Mouse (Mus musculus) left cerebral cortex, postnatal 36 days (tissue): ENCODE results near the gene Hpn. TPM values are rescaled to one million over a fixed set of nuclear protein-coding genes. Genes with fewer than 3 reads are reported as not detected.
A peak's percentile ranks its signal among the peaks of the same experiment; 100 is the strongest.

Experiments used
- DNase-seq, 2 experiments: peaks; one replicate each; pipeline ENCODE4 v3.0.0; 2021 to 2022; ENCODE audit warnings: low spot score in 2 of 2, mixed read lengths in 1 of 2
- intact Hi-C: fragments of 180-260 bp; cut with DNase I; formaldehyde crosslinking; loops from one replicate; pipeline ENCODE4 v1.15.1; 2025
- total RNA-seq, 2 experiments: library from RNA; stranded (reverse); gene quantifications; 2 replicates each; pipeline ENCODE4 v1.2.3; 2021

The Hpn gene
- total RNA-seq, 2 experiments from 2014 or later, result 2.1 to 4.5 TPM

DNA sequence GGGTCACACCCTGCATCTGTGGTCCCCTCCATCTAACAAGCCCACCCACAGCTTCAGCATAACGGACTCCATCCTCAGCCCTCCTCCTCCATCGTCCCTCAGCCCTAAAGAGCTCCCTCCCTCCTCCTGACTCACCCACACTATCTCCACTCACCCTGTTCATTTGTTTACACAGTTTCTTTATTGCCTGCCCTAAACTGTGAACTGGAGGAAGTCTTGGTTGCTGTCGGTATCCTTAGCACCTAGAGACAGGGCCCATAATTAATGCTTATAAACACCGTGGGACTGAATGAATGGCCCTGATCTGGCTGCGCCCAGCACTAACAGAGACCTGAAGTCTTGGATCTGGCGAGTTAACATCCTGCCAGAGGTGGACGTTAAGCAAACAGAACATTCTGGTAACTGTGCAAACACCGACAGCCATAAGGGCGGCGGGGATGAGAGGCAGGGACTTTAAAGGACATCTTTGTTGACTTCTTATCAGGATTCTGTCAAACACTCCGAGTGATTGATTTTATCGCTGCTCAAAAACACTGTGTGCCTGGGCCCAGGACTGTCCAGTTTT, 30.6 kb upstream of the Hpn start:
- no peak for DNase-seq
- intact Hi-C loops, result no loop called here

DNA sequence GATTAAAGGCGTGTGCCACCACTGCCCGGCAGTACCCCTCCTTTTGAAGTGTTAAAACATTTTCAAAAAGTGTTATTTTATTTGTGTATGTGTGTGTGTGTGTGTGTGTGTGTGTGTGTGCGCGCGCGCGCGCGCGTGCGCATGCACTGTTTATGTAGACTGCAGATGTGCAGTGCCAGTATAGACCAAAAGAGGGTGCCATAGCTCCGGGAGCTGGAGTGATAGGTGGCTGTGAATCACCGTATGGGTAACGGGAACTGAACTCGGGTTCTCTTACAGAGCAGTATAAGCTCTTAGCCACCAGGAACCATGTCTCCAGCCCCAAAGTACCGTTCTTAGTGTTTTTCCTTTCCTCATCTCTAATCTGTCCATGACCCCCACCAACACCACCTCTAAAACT, 29.8 kb upstream of the Hpn start:
- intact Hi-C loops, result no loop called here
- DNase-seq, result no peak

DNA sequence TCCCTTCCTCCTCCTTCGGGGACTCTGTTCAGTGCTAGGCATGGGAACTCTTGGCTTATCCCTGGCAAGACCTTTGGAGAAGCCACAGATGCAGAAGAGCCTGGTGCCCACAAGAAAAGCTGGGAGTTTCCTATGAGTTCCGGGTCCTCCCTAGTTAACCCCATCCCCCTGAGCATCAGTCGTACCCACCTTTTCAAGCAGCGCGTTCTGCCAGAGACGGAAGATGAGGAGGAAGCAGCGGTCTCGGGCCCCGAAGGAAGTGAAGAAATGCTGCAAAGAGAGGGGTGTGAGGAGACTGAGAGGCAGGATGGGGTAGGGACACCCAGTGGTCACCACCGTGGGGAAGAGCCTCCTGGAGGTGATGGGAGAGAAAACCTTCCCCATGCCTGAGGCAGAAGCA, 25.9 kb upstream of the Hpn start:
- DNase-seq, result no peak
- intact Hi-C loops, result no loop called here

DNA sequence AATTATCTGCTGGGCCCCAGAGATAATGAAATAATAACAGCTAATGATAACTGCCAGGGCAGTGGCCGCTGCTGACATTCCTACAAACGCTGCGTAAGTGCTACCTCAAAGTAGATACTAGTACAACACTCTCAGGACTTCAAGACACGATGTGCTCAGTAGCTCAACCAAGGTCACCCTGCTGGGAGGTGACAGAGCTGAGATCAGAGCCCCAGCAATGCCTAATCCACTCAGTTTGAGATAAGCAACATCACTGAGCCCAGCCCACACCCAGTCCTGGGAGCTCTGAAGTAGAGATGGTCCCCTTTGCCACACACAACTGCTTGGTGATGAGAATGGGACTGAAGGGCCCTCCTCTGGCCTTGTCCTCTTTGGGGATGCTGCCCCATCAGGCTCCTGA, 25.2 kb upstream of the Hpn start:
- intact Hi-C loops, result no loop called here
- no peak for DNase-seq

DNA sequence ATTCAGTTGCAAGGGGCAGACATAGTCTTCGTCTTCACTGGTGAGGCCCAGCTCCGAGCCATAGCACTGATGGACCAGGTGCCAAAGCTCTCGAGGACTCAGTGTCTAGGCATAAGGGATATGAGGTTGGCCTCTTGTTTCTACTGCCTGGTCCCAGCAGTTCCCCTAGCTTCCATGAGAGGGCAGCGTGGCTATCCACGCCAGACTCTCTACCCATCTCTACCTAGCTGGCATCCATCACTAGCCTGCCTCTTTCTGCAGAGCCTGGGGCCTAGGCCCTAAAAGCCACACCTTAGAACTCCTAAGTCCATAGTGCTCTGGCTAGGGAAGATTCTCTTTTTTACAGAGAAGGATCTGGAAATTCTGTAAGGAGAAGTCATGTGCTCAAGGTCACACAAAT, 24.7 kb upstream of the Hpn start:
- intact Hi-C loops, result no loop called here
- DNase-seq, result peak in 1 of 2 experiments; percentile 63

DNA sequence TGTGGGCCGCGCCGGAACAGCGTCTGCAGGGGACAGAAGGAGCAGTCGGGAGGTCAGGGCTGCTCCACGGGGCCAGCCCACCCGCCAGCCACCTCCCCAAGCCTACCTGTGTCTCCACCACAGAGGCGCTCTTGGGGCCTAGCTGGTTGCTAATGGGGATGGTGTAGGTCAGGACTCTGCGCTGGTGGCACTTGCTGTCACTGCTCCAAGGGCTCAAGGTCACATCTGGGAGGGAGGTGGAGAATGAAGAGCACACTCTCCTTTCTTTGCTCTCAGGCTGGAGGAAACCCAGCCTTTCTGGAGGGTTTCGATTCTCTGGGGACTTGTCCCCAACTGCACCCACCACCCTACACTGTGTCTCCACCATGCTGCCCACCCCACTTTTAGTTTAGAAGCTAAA, 20.6 kb upstream of the Hpn start:
- no peak for DNase-seq
- intact Hi-C loops, result no loop called here

DNA sequence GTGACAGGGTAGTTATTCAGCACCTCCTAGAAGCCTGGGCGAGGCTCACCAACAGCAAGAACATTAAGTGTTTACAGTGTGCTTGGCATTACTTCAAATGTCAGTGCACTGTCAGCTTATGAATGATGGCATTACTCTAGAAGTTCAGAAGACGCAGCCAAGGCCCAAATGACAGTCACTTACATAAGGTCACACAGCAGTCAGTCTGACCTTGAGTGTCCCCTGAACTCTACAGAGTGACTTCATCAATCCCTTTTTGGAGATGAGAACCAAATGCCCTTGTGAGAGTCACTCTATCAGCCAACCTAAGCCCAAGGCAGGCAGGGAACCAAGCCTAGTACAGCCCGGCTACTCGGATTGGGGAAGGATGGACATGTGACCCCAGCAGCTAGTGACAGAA, 16.8 kb upstream of the Hpn start:
- DNase-seq, result no peak
- intact Hi-C loops, result loop anchor here (5.0 kb wide), 1 partner anchor 45 kb away; no protein-coding TSS in a partner anchor

DNA sequence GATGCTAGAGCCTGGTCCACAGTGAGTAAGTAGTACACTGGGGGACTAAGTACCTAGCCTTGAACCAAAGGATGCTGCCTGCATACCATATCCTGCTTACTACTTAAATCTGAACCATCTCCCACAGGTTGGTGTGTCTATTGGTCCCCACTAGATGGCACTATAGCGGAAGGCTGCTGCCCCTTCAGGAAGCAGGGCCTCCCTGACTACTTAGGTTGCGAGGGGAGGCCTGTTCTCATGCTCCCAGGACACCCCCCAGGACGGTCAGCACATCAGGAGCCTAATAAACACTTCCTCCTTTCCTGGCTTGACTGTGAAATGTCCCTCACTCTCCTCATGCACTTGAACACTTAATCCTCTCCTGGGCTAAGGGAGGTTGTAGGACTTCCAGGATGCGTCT, 15.8 kb upstream of the Hpn start:
- peak in 1 of 2 experiments; percentile 44 for DNase-seq

DNA sequence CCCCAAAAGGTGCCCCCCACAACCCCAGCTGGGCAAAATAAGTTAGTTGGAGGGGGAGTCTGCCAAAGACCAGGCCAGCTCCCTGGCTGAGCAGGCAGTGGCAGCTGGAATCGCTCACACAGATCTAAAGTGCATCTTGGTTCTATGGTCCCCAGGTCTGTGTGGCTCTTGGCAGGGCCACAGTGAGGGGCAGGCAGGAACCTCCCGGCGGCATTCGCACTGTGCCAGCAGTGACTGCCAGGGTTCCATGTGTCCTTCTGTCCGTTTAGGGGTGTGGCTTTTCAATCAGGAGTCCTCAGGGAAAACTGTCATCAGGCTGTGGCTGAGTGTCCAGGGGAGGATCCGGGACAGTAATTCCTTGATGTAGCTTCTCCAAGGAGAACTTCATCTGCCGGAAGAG, 15.1 kb upstream of the Hpn start:
- DNase-seq, result no peak
- intact Hi-C loops, result loop anchor here (5.0 kb wide), 1 partner anchor 47 kb away; no protein-coding TSS in a partner anchor

More for the DNA sequence above, 15.8 kb upstream of the Hpn start:
- intact Hi-C loops, result loop anchor here (5.0 kb wide), 1 partner anchor 46 kb away; no protein-coding TSS in a partner anchor

DNA sequence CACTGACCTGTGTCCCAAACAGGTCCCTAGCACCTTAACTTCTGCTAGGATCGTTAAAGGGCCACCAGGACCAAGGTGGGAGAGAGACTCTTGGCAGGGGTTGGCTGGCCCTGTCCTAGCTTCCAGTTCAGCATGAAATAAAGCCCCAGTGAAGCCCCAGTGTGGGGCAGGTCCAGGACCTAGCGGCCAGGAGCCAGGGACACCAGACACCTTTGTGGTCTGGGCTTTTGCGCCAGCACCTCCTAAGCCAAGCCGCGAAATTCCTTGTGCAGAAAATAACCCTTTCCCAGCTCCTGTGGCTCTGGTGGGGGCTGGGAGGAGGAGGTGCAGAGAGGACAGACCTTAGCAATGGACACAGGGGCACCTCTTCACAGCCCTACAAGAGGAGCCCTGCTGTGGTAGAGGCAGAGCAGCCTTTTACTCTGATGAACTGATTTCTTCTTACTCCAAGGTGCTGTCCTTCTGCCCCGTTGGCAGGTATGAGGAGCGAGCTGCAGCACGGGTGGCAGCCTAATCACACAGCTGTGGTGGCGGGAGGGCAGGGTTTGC, 13.1 kb upstream of the Hpn start:
- no peak for DNase-seq
- intact Hi-C loops, result no loop called here

DNA sequence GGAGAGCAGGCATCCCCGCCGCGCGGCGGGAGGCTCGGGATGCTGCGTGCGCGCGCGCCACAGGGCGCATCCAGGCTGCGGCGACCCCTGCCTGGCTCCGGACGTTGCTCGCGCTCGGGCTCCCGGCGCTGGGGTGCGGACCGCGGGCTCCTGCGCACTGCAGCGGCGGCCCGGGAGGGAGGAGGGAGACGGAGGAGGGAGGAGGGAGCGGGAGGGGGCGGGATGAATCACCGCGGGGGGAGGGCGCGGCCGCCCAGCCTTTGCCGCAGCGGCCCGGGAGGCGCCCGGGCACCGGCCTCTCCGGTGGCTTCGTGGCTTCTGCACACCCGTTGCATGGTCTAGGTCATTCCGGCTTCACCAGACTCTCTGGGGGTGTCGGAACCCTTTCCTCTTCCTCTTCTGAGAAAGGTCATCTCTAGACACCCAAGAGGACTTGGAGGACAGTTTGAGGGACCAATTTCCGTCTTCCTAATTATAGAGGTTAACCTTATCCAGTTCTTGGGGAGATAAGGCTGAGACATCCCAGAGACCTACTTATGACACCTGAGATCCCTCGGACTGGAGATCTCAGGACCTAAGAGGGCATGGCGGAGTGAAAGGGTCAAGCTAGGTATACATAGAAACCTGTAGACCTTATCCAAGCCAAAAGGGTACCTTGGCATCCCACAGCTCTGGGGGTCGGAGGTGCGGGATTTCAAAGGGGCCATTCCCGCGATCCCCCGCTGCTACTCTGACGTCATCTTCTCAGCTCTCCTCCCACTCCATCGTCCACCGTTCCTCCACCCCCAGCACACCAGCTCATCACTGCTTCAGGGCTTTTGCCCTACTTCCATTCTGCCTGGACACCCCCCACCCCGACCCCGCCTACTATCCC, 12.0 kb upstream of the Hpn start, which contains the start of gene Scn1b:
Scn1b (minus strand) TSS at position 153 of the 874 bp plus-strand sequence.
- intact Hi-C loops, result no loop called here
- DNase-seq, result peak; percentile 68 to 82

DNA sequence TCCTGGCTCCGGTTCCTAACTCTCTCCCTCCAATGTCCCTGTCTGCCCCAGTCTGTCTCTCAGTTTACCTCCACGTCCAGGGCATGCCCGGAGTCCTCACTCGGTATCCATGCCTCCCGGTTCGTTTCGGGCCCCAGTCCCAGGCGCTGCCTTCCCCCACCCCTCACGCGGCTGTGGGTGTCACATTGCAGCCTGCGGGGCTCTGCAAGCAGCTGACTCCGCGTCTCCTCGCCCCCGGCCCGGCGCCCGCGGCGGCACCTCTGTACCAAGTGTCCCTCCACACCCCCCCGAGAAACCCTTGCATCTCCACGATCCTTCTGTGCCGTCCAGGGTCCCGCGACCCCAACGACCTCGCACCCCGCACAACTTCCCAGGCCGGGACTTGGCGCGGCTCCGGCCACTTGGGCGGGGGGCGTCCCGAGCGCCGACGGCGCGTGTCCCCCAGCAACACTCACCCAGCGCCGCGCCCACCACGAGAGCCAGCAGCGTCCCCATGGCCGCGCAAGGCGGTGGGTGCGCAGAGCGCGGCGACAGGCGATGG, 11.2 kb upstream of the Hpn start:
- intact Hi-C loops, result no loop called here
- DNase-seq, result peak; percentile 69 to 71

DNA sequence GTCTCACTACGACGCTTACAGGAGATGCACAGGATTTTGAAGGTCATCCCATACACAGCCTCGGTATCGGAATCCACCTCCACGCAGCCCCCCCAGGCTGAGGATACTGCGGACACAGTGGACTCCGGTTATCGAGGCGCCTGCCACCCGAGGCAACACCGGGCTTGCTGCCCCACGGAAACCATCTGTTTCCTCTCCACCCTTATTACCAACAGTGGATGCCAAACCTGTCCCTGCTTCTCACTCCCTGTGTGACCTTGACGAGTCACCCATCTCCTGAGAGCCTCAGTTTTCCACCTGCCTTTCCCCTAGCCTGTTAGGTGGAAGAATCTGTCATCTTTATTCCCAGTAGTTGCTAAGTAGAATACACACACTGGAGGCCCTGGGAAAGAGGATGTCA, 10.0 kb upstream of the Hpn start:
- no peak for DNase-seq
- intact Hi-C loops, result no loop called here

DNA sequence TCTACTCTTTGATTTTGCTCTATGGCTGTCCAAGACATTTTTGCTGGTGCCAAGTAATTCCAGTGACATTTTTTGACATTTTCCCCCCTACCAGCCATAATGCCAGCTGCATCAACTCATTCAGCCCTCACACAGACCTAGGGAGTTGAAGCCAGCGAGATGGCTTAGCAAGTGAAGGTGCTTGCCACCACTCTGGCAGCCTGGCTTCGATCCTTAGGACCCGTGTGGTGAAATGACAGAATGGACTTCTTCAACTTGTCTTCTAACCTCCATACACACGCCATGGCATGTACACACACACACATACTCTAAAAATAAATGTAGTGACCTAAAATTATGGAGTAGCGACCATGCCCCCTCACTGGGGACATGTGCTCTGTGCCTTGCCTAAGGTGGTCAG, 9.3 kb upstream of the Hpn start:
- intact Hi-C loops, result no loop called here
- DNase-seq, result no peak

DNA sequence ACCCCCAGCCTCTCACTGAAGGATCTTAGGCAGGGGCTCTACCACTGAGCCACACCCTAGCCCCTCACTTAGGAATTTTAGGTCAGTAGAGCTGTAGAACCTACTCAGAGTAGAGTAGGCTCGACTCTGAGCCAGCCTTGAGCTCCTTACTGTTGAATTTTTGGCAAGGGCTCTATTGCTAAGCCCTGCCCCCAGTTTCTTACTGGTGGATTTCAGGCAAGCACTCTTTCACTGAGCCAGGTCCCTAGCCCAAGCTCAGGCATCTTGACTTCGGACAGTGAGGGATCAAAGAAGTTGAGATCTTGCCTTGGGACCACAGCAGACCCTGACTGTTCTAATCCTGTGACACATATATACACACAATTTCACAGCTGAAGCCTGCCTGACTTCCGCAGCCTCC, 8.6 kb upstream of the Hpn start:
- no peak for DNase-seq
- intact Hi-C loops, result no loop called here

DNA sequence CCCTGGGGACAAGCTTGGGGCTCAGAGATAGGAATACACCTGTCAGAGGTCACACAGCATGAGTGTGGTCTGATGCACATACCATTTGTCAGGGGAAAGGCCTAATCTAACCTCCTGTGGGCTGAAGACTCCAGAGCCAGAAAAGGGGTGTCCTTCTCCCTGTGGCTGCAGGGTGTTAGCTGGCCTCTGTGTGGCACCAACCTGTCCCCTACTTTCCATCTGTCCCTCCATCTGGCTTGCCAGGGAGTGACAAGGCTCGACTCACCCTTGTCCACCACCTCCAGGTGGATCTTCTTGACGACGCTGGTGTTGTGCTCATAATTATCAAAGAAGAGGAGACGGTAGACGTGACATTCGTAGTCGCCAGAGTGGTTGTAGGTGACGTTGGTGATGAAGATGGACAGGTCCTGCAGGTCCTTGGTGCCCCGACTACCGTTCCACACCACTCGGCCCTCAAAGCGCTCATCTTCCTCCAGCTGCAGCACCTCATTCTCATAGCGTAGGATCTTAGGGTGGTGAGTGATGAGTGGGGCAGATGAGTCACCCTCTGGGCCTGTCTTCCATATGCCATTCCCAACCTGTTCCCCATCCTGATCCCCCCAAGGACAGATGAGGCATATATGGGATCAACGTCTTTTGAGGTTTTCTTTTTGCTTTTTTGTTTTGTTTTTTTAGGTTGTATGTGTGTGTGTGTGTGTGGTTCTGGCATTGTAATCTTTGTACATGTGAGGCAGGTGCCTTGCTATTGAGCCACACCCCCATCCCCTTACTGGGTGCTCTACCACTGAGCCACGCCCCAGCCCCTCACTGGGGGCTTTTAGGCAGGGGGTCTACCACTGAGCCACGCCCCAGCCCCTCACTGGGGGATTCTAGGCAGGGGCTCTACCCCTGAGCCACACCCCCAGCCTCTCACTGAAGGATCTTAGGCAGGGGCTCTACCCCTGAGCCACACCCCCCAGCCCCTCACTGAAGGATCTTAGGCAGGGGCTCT, 7.8 kb upstream of the Hpn start:
- intact Hi-C loops, result no loop called here
- DNase-seq, result peak in 1 of 2 experiments; percentile 32

DNA sequence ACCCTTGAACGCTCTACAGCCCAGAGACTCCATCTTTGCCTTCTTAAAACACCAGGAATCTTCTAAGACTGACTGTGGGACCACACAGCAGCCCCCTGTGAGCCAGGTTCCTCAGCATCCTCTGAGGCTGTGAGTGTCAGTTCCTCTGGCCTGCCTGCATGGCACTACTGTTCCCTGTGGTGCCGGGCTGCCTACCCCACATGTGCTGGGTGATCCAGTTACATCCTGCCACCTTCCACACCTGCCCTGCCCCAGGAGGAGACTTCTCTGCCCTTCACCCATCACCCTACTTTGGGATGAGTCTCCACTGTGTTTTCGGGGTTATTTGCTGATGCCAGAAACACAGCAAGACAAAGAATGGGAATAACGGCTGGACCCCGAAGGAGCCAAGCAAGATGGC, 4.5 kb upstream of the Hpn start:
- intact Hi-C loops, result no loop called here
- DNase-seq, result no peak

DNA sequence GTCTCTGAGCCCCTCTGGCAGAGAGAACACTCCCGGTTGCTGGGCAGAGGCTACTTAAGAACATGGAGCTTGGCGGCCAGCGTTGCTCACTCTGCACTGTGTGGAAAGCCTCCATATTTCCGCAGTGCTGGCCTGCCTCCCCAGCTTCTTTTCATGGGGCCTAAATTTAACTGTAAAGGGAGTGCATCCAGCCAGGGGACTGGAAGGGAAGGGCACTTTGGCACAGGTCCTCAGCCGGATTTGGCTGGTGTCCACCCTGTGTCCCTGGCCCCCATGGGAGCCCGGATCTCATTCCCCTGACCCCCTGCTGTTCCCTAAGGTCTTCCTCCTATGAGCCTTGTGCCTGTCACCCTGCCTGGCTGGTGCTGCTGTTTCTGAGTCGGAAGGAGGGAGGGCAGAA, 3.4 kb upstream of the Hpn start:
- DNase-seq, result peak in 1 of 2 experiments; percentile 34
- intact Hi-C loops, result no loop called here

DNA sequence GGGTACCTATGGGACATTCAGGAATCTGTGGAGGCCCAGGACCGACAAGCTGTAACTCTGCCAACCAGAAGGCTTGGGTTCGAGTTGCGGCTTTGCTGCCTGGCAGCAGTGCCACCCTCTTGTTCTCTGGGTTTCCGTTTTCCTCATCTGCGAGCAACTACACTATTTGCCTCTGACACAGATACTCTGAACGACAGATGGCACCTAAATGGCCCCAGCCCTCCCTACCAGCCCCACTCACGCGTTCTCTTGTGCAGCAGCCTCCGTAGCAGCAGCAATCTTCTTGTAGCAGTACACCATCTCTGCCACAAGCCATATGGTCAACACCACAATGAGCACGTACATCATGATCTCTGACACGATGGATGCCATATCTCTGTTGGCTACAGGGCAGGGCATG, 2.4 kb upstream of the Hpn start:
- intact Hi-C loops, result no loop called here
- DNase-seq, result no peak
